Comparison of ENCODE assay signal across 32 mouse cellular contexts in genomic region chr6:115879736-115880135, GRCm38 (mm10). TPM values are rescaled to one million over a fixed set of nuclear protein-coding genes. Genes with fewer than 3 reads are reported as not detected.
A peak's percentile ranks its signal among the peaks of the same experiment; 100 is the strongest.
DNase-seq lines count a peak whose midpoint lies in the region; ATAC-seq and TF ChIP-seq lines count a peak whose summit lies in the region.
"Had no signal": no experiment of that assay in that cellular context is flagged by ENCODE, and none has a peak within 500 bp of the region (broad histone marks: within the 10 kb centered on the region; RNA-seq: fewer than 3 reads in every experiment).

No protein-coding gene starts in this region.

- no peaks in the 10 kb centered on the region for H3K9me3 ChIP-seq in heart, embryonic 12.5 days (replicated peaks)
- H3K9me3 ChIP-seq in heart, postnatal 0 days (replicated peaks; ENCODE audit: control insufficient read depth, low read length): no peaks in the 10 kb centered on the region
- no peaks in the 10 kb centered on the region for H3K9me3 ChIP-seq in intestine, postnatal 0 days (ENCODE audit: control insufficient read depth)
- H3K9me3 ChIP-seq: embryonic facial prominence, embryonic 10.5 days; embryonic facial prominence, embryonic 15.5 days; forebrain, embryonic 12.5 days; limb, embryonic 13.5 days; neural tube, embryonic 12.5 days had no signal

- H3K27me3 ChIP-seq in heart, embryonic 12.5 days (replicated peaks): no peaks in the 10 kb centered on the region
- no peaks in the 10 kb centered on the region for H3K27me3 ChIP-seq in heart, postnatal 0 days (ENCODE audit: control insufficient read depth, insufficient read depth, low read length)
- H3K27me3 ChIP-seq in intestine, postnatal 0 days (replicated peaks; ENCODE audit: control insufficient read depth, insufficient read depth, low read length): no peaks in the 10 kb centered on the region
- H3K27me3 ChIP-seq: embryonic facial prominence, embryonic 15.5 days; forebrain, embryonic 12.5 days; limb, embryonic 13.5 days; neural tube, embryonic 12.5 days had no signal

- TF ChIP-seq EP300 in heart, postnatal 0 days (IDR thresholded peaks at IDR 0.05; ENCODE audit: low read depth): no peak

- WGBS in heart, embryonic 12.5 days: 71% methylated on average over 6 of the region's 6 CpGs
- 80% methylated on average over 6 of the region's 6 CpGs for WGBS in heart, postnatal 0 days
- 72% methylated on average over 6 of the region's 6 CpGs for WGBS in intestine, postnatal 0 days

- H3K27ac ChIP-seq in heart, embryonic 12.5 days (ENCODE audit: poor library complexity, severe bottlenecking): peak overlapping the region; percentile 15
- peak overlapping the region; percentile 59; the same call in 1 of the 2 replicates for H3K27ac ChIP-seq in heart, postnatal 0 days (ENCODE audit: low read depth)
- peak overlapping the region; percentile 12; the same call in 1 of the 2 replicates for H3K27ac ChIP-seq in brown adipose tissue, adult 24 weeks (replicated peaks; ENCODE audit: low read depth, low read length)
- no peak overlapping the region for H3K27ac ChIP-seq in intestine, postnatal 0 days (ENCODE audit: low read depth, low read length)
- H3K27ac ChIP-seq: embryonic facial prominence, embryonic 10.5 days; embryonic facial prominence, embryonic 15.5 days; forebrain, embryonic 12.5 days; hindbrain, embryonic 14.5 days; limb, embryonic 13.5 days; neural tube, embryonic 12.5 days had no signal

- intact Hi-C loops in heart, postnatal 36 days (cut with DNase I): no loop called here
- intact Hi-C loops in heart, postnatal 14 days (cut with DNase I): no loop called here

- no peak overlapping the region for H3K9ac ChIP-seq in heart, embryonic 12.5 days
- no peak overlapping the region for H3K9ac ChIP-seq in heart, postnatal 0 days (replicated peaks; ENCODE audit: low read depth, low read length)
- H3K9ac ChIP-seq in intestine, postnatal 0 days (ENCODE audit: low read depth, low read length): no peak overlapping the region
- H3K9ac ChIP-seq: embryonic facial prominence, embryonic 15.5 days; forebrain, embryonic 12.5 days; forebrain, postnatal 0 days; hindbrain, embryonic 14.5 days; limb, embryonic 13.5 days; neural tube, embryonic 12.5 days had no signal

- ATAC-seq in heart, embryonic 12.5 days (ENCODE audit: insufficient number of reproducible peaks, low FRiP score): no peak
- ATAC-seq in heart, postnatal 0 days (ENCODE audit: insufficient read depth, low read depth): no peak
- peak; percentile 42 for ATAC-seq in megakaryocyte progenitor cell, adult 5-6 weeks (replicated peaks; ENCODE audit: poor library complexity)
- ATAC-seq in intestine, postnatal 0 days: no peak
- ATAC-seq: forebrain, postnatal 0 days; midbrain, embryonic 16.5 days had no signal

- TF ChIP-seq CTCF in heart, postnatal 0 days (IDR thresholded peaks at IDR 0.05; ENCODE audit: low read depth): no peak
- TF ChIP-seq CTCF in intestine, postnatal 0 days (IDR thresholded peaks at IDR 0.05; ENCODE audit: low read depth): no peak

- H3K4me3 ChIP-seq in heart, embryonic 12.5 days: no peak overlapping the region
- no peak overlapping the region for H3K4me3 ChIP-seq in heart, postnatal 0 days (ENCODE audit: low read depth, low read length)
- H3K4me3 ChIP-seq in brown adipose tissue, adult 24 weeks (ENCODE audit: insufficient read depth, low read depth, low read length): no peak overlapping the region
- no peak overlapping the region for H3K4me3 ChIP-seq in intestine, postnatal 0 days (ENCODE audit: low read depth, low read length)
- H3K4me3 ChIP-seq: embryonic facial prominence, embryonic 10.5 days; embryonic facial prominence, embryonic 15.5 days; forebrain, embryonic 12.5 days; limb, embryonic 13.5 days; myocyte; neural tube, embryonic 12.5 days had no signal

- no peak for DNase-seq in heart, postnatal 36 days
- no peak for DNase-seq in heart, postnatal 0 days (ENCODE audit: low spot score)
- DNase-seq in heart, postnatal 14 days: no peak
- DNase-seq: adrenal gland, adult 2 months; adrenal gland, postnatal 36 days; B cell, adult 2 months; cerebellum, adult 8-10 months; cerebellum, postnatal 25 days; forebrain, postnatal 0 days; gastrocnemius, postnatal 14 days; kidney, adult 11 months; kidney, postnatal 14 days; right cerebral cortex, postnatal 4 days; thymus, adult 2 months; thymus, postnatal 4 days had no signal

- peaks cover 25% of the 10 kb centered on the region for H3K4me1 ChIP-seq in heart, embryonic 12.5 days (replicated peaks)
- H3K4me1 ChIP-seq in heart, postnatal 0 days (ENCODE audit: control insufficient read depth, insufficient read depth): no peaks in the 10 kb centered on the region
- H3K4me1 ChIP-seq in brown adipose tissue, adult 24 weeks (ENCODE audit: control insufficient read depth, insufficient read depth, insufficient read length, low read length): peaks cover 25% of the 10 kb centered on the region
- H3K4me1 ChIP-seq in intestine, postnatal 0 days (replicated peaks; ENCODE audit: control insufficient read depth, insufficient read depth, low read length): no peaks in the 10 kb centered on the region
- H3K4me1 ChIP-seq: embryonic facial prominence, embryonic 10.5 days; embryonic facial prominence, embryonic 15.5 days; forebrain, embryonic 12.5 days; limb, embryonic 13.5 days; neural tube, embryonic 12.5 days had no signal

- peaks cover 37% of the 10 kb centered on the region for H3K36me3 ChIP-seq in heart, embryonic 12.5 days
- H3K36me3 ChIP-seq in heart, postnatal 0 days (replicated peaks; ENCODE audit: control insufficient read depth, insufficient read depth, low read length): peaks cover 9% of the 10 kb centered on the region; the same call in 1 of the 2 replicates
- 0 out of 2 replicates have a peak, but pooled peaks cover 6% of the 10 kb centered on the region for H3K36me3 ChIP-seq in intestine, postnatal 0 days (ENCODE audit: control insufficient read depth, insufficient read depth)

- H3K4me2 ChIP-seq in heart, embryonic 12.5 days: no peak overlapping the region
- H3K4me2 ChIP-seq in heart, postnatal 0 days (ENCODE audit: low read depth, low read length): no peak overlapping the region
- no peak overlapping the region for H3K4me2 ChIP-seq in intestine, postnatal 0 days (replicated peaks; ENCODE audit: low read depth)
- H3K4me2 ChIP-seq: embryonic facial prominence, embryonic 15.5 days; forebrain, embryonic 12.5 days; hindbrain, embryonic 14.5 days; limb, embryonic 13.5 days; liver, embryonic 11.5 days; midbrain, embryonic 11.5 days; neural tube, embryonic 12.5 days had no signal

RNA-seq across cellular contexts. Expression of gene Ift122, which starts 26.5 kb away (rescaled TPM):
- polyA plus RNA-seq in heart, embryonic 12.5 days (2016; fragmentation: Nextera tagmentation; extraction: Ambion mirVana): 22.7 and 24.5 TPM in 2 replicates
- 1 to 10 TPM; 9.1 to 9.4 TPM for total RNA-seq in heart, postnatal 36 days (2021)
- 17.8 and 25.8 TPM in 2 replicates for total RNA-seq in heart, postnatal 0 days (2014; rRNA removed; ENCODE audit: low replicate concordance)
- polyA plus RNA-seq in heart, postnatal 0 days (2015; fragmentation: Nextera tagmentation; extraction: Ambion mirVana): 13.3 and 13.5 TPM in 2 replicates
- total RNA-seq in heart, postnatal 14 days (2021): 10 to 100 TPM; 13.2 to 18.6 TPM
- polyA plus RNA-seq in brown adipose tissue, adult 24 weeks (2012; ENCODE audit: insufficient read depth, insufficient read length, missing spikeins): 2.0 and 3.7 TPM in 2 replicates
- 1.7 and 1.8 TPM in 2 replicates for total RNA-seq in megakaryocyte progenitor cell, adult 5-6 weeks (2015)
- total RNA-seq in megakaryocyte progenitor cell, adult 5-6 weeks (2017): 3.2 and 3.9 TPM in 2 replicates
- polyA plus RNA-seq in intestine, postnatal 0 days (2015; fragmentation: Nextera tagmentation; extraction: Ambion mirVana): 3.0 and 3.1 TPM in 2 replicates

RNA-seq across cellular contexts. Expression of gene Mbd4, which starts 26.6 kb away (rescaled TPM):
- polyA plus RNA-seq in heart, embryonic 12.5 days (2016; fragmentation: Nextera tagmentation; extraction: Ambion mirVana): 11.0 and 14.2 TPM in 2 replicates
- 1 to 10 TPM; 1.2 TPM for total RNA-seq in heart, postnatal 36 days (2021)
- 1.2 and 1.5 TPM in 2 replicates for total RNA-seq in heart, postnatal 0 days (2014; rRNA removed; ENCODE audit: low replicate concordance)
- 3.4 and 4.8 TPM in 2 replicates for polyA plus RNA-seq in heart, postnatal 0 days (2015; fragmentation: Nextera tagmentation; extraction: Ambion mirVana)
- total RNA-seq in heart, postnatal 14 days (2021): 1 to 10 TPM; 1.7 to 2.1 TPM
- polyA plus RNA-seq in brown adipose tissue, adult 24 weeks (2012; ENCODE audit: insufficient read depth, insufficient read length, missing spikeins): 0.48 and 1.0 TPM in 2 replicates
- total RNA-seq in megakaryocyte progenitor cell, adult 5-6 weeks (2015): 10.4 and 12.3 TPM in 2 replicates
- total RNA-seq in megakaryocyte progenitor cell, adult 5-6 weeks (2017): 19.7 and 25.9 TPM in 2 replicates
- 3.4 and 3.5 TPM in 2 replicates for polyA plus RNA-seq in intestine, postnatal 0 days (2015; fragmentation: Nextera tagmentation; extraction: Ambion mirVana)

RNA-seq across cellular contexts. Expression of gene Efcab12, which starts 41.5 kb away (rescaled TPM):
- 0.54 and 0.83 TPM in 2 replicates for polyA plus RNA-seq in heart, embryonic 12.5 days (2016; fragmentation: Nextera tagmentation; extraction: Ambion mirVana)
- under 1 TPM; 0.35 to 0.53 TPM for total RNA-seq in heart, postnatal 36 days (2021)
- 1.5 TPM in 1 of 2 replicates, not detected in the other for total RNA-seq in heart, postnatal 0 days (2014; rRNA removed; ENCODE audit: low replicate concordance)
- 0.29 and 0.30 TPM in 2 replicates for polyA plus RNA-seq in heart, postnatal 0 days (2015; fragmentation: Nextera tagmentation; extraction: Ambion mirVana)
- under 1 TPM; 0.56 to 0.76 TPM for total RNA-seq in heart, postnatal 14 days (2021)
- 0.46 TPM in 1 of 2 replicates, not detected in the other for polyA plus RNA-seq in brown adipose tissue, adult 24 weeks (2012; ENCODE audit: insufficient read depth, insufficient read length, missing spikeins)
- 0.20 TPM in 2 replicates for total RNA-seq in megakaryocyte progenitor cell, adult 5-6 weeks (2015)
- total RNA-seq in megakaryocyte progenitor cell, adult 5-6 weeks (2017): 0.42 TPM in 1 of 2 replicates, not detected in the other
- polyA plus RNA-seq in intestine, postnatal 0 days (2015; fragmentation: Nextera tagmentation; extraction: Ambion mirVana): 0.05 and 0.18 TPM in 2 replicates
- total RNA-seq: hematopoietic stem cell, adult 5-6 weeks had no signal
- polyA plus RNA-seq: myocyte had no signal

RNA-seq across cellular contexts. Expression of gene Rho, which starts 51.8 kb away (rescaled TPM):
- 0.13 TPM in 1 of 2 replicates, not detected in the other for polyA plus RNA-seq in heart, embryonic 12.5 days (2016; fragmentation: Nextera tagmentation; extraction: Ambion mirVana)
- not detected for total RNA-seq in heart, postnatal 36 days (2021)
- total RNA-seq in heart, postnatal 0 days (2014; rRNA removed; ENCODE audit: low replicate concordance): 1.3 TPM in 1 of 2 replicates, not detected in the other
- polyA plus RNA-seq in heart, postnatal 0 days (2015; fragmentation: Nextera tagmentation; extraction: Ambion mirVana): 0.04 TPM in 1 of 2 replicates, not detected in the other
- total RNA-seq in heart, postnatal 14 days (2021): under 1 TPM; 0.07 to 0.12 TPM
- not detected in 2 replicates for polyA plus RNA-seq in brown adipose tissue, adult 24 weeks (2012; ENCODE audit: insufficient read depth, insufficient read length, missing spikeins)
- 0.15 TPM in 1 of 2 replicates, not detected in the other for total RNA-seq in megakaryocyte progenitor cell, adult 5-6 weeks (2015)
- total RNA-seq in megakaryocyte progenitor cell, adult 5-6 weeks (2017): 0.34 TPM in 1 of 2 replicates, not detected in the other
- polyA plus RNA-seq in intestine, postnatal 0 days (2015; fragmentation: Nextera tagmentation; extraction: Ambion mirVana): 0.16 TPM in 1 of 2 replicates, not detected in the other
- polyA plus RNA-seq: forebrain, postnatal 0 days; kidney, embryonic 14.5 days; liver, embryonic 11.5 days; liver, embryonic 16.5 days; midbrain, embryonic 11.5 days had no signal
